Mouse (Mus musculus): ENCODE data around the gene Pin1rt1. TPM values are rescaled to one million over a fixed set of nuclear protein-coding genes. Genes with fewer than 3 reads are reported as not detected.

The Pin1rt1 gene
- total RNA-seq, 1 experiment from 2014 or later: not detected

GRCm38 (mm10) chr2:104722021-104722420 is 5.8 kb upstream of the Pin1rt1 start:
- ATAC-seq (replicated peaks in 1 of 2; ENCODE audit: insufficient read depth in 1 of 2, low FRiP score in 2 of 2, low TSS enrichment in 1 of 2, low read depth in 1 of 2, poor library complexity in 2 of 2, severe bottlenecking in 2 of 2): no peak

- no peak for ATAC-seq (replicated peaks in 1 of 2; ENCODE audit: insufficient read depth in 1 of 2, low FRiP score in 2 of 2, low TSS enrichment in 1 of 2, low read depth in 1 of 2, poor library complexity in 2 of 2, severe bottlenecking in 2 of 2)
Observed at GRCm38 (mm10) chr2:104717827-104718226, 1.6 kb upstream of the Pin1rt1 start.

DNA sequence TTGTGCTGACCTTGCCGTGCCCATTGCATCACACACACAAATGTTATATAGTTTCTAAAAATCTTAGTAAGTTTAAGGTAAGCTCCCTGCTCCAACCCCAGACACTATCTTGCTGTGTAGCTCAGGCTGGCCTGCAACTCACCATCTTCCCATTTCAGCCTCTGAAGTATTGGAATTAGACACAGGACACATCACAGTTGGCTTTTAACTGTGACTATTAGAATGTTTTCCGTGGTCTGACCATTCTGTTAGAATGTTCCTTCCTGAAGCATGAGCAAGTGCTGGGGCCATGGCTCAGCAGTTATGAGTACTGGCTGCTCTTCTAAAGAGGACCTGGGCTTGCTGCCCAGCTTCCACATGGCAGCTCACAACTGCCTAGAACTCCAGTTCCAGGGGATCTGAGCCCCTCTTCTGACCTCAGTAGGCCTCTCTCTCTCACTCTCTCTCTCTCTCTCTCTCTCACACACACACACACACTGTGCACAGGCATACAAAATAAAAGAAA is 1.1 kb upstream of the Pin1rt1 start:
- ATAC-seq (replicated peaks in 1 of 2; ENCODE audit: insufficient read depth in 1 of 2, low FRiP score in 2 of 2, low TSS enrichment in 1 of 2, low read depth in 1 of 2, poor library complexity in 2 of 2, severe bottlenecking in 2 of 2): peak; percentile 46 to 60; a peak in 1 of 4 replicates

GRCm38 (mm10) chr2:104714254-104714691 is 1.9 kb downstream of the Pin1rt1 start:
- ATAC-seq (replicated peaks in 1 of 2; ENCODE audit: insufficient read depth in 1 of 2, low FRiP score in 2 of 2, low TSS enrichment in 1 of 2, low read depth in 1 of 2, poor library complexity in 2 of 2, severe bottlenecking in 2 of 2): no peak

GRCm38 (mm10) chr2:104712486-104712809 is 3.7 kb downstream of the Pin1rt1 start:
- ATAC-seq (replicated peaks in 1 of 2; ENCODE audit: insufficient read depth in 1 of 2, low FRiP score in 2 of 2, low TSS enrichment in 1 of 2, low read depth in 1 of 2, poor library complexity in 2 of 2, severe bottlenecking in 2 of 2): peak in 1 of 2 experiments; percentile 19; a peak in 1 of 4 replicates

GRCm38 (mm10) chr2:104711585-104712485 is 4.3 kb downstream of the Pin1rt1 start, which contains the start of gene Tcp11l1:
Gene Tcp11l1, minus strand, starts transcription at chr2:104712169.
- ATAC-seq (replicated peaks in 1 of 2; ENCODE audit: insufficient read depth in 1 of 2, low FRiP score in 2 of 2, low TSS enrichment in 1 of 2, low read depth in 1 of 2, poor library complexity in 2 of 2, severe bottlenecking in 2 of 2): peak; percentile 40 to 59

GRCm38 (mm10) chr2:104710670-104711370 is 5.4 kb downstream of the Pin1rt1 start:
- ATAC-seq (replicated peaks in 1 of 2; ENCODE audit: insufficient read depth in 1 of 2, low FRiP score in 2 of 2, low TSS enrichment in 1 of 2, low read depth in 1 of 2, poor library complexity in 2 of 2, severe bottlenecking in 2 of 2): peak in 1 of 2 experiments; percentile 38; a peak in 1 of 4 replicates

DNA sequence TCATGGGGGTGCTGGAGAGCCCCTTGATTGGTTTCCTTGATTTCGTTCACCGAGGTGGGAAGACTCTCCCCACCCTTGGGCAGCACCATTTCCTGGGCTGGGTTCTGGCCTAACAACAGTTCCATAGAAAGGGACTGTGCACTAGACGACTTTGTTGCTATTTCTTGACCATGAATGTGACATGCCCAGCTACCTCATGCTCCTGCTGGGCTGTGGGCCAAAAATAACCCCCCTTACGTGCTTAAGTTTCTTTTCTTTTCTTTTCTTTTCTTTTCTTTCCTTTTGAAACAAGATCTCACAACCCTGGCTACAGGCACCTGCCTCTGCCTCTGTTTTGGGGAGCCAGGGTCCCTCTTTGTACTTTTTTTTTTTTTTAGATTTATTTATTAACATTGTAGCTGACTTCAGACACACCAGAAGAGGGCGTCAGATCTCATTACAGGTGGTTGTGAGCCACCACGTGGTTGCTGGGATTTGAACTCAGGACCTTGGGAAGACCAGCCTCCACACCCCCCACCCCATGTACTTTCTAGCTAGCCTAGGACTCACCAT is 6.3 kb downstream of the Pin1rt1 start:
- no peak for ATAC-seq (replicated peaks in 1 of 2; ENCODE audit: insufficient read depth in 1 of 2, low FRiP score in 2 of 2, low TSS enrichment in 1 of 2, low read depth in 1 of 2, poor library complexity in 2 of 2, severe bottlenecking in 2 of 2)

DNA sequence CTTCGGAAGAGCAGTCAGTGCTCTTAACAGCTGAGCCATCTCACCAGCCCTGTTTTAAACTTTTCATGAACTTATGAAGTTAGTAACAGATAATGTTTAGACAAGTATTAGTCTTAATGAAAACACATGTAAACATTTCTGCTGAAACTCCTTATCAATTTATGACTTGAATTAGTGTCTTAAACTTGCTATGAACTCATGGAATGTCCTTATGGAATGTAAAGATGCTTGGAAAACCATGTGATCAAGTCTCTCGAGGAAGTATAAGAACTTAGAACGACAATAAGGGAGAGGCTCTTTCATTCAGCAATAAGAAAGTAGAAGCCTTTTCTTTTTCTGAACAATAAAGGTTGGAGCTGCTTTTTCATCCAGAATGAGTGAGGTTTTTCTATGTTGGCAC is 11.8 kb downstream of the Pin1rt1 start:
- no peak for ATAC-seq (replicated peaks in 1 of 2; ENCODE audit: insufficient read depth in 1 of 2, low FRiP score in 2 of 2, low TSS enrichment in 1 of 2, low read depth in 1 of 2, poor library complexity in 2 of 2, severe bottlenecking in 2 of 2)

- no peak for ATAC-seq (replicated peaks in 1 of 2; ENCODE audit: insufficient read depth in 1 of 2, low FRiP score in 2 of 2, low TSS enrichment in 1 of 2, low read depth in 1 of 2, poor library complexity in 2 of 2, severe bottlenecking in 2 of 2)
Observed at GRCm38 (mm10) chr2:104703158-104703557, 13.0 kb downstream of the Pin1rt1 start.

DNA sequence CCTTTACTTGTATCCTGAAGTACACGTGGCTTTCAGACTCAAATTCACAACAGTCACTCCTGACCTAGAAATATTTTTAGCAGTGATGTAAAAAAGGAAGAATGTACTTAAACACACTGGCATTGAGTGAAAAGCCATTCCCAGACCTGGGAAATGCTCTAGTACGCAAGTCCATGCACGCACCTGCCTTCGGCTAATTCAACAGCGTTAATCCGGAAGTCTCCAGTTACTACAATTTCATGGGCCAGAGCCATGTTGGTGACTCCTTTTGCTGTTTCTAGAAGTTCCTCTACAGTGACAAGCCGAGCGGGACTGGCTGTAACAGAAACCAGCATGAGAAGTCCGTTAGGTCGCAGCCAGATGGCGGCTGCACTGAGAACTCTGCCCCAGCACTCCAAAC is 16.5 kb downstream of the Pin1rt1 start:
- ATAC-seq (replicated peaks in 1 of 2; ENCODE audit: insufficient read depth in 1 of 2, low FRiP score in 2 of 2, low TSS enrichment in 1 of 2, low read depth in 1 of 2, poor library complexity in 2 of 2, severe bottlenecking in 2 of 2): no peak

GRCm38 (mm10) chr2:104692551-104692950 is 23.6 kb downstream of the Pin1rt1 start:
- no peak for ATAC-seq (replicated peaks in 1 of 2; ENCODE audit: insufficient read depth in 1 of 2, low FRiP score in 2 of 2, low TSS enrichment in 1 of 2, low read depth in 1 of 2, poor library complexity in 2 of 2, severe bottlenecking in 2 of 2)

GRCm38 (mm10) chr2:104690720-104691119 is 25.5 kb downstream of the Pin1rt1 start:
- ATAC-seq (replicated peaks in 1 of 2; ENCODE audit: insufficient read depth in 1 of 2, low FRiP score in 2 of 2, low TSS enrichment in 1 of 2, low read depth in 1 of 2, poor library complexity in 2 of 2, severe bottlenecking in 2 of 2): peak; percentile 44 to 80; a peak in 3 of 4 replicates

DNA sequence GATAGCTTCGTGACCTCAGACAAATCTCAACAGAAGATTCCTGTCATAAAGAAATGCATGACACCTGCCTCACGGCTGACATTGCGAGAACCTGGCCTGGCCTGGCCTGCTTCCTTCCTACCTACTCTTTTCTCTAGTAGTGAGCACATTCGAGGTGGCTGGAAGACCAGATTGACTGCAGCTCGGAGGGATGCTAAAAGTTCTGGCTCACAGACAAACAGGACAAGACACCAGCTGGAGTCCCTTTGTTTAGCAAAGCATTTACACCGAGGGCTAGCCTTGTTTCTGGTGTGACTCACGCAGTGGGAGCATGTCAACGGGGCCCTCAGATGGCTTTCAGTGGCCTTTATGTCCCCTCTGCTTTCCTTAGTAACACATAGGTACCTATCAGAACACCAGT is 27.5 kb downstream of the Pin1rt1 start:
- no peak for ATAC-seq (replicated peaks in 1 of 2; ENCODE audit: insufficient read depth in 1 of 2, low FRiP score in 2 of 2, low TSS enrichment in 1 of 2, low read depth in 1 of 2, poor library complexity in 2 of 2, severe bottlenecking in 2 of 2)

- ATAC-seq (replicated peaks in 1 of 2; ENCODE audit: insufficient read depth in 1 of 2, low FRiP score in 2 of 2, low TSS enrichment in 1 of 2, low read depth in 1 of 2, poor library complexity in 2 of 2, severe bottlenecking in 2 of 2): no peak
Observed at GRCm38 (mm10) chr2:104688321-104688720, 27.9 kb downstream of the Pin1rt1 start.

- ATAC-seq (replicated peaks in 1 of 2; ENCODE audit: insufficient read depth in 1 of 2, low FRiP score in 2 of 2, low TSS enrichment in 1 of 2, low read depth in 1 of 2, poor library complexity in 2 of 2, severe bottlenecking in 2 of 2): peak; percentile 71 to 83
Observed at GRCm38 (mm10) chr2:104687261-104687660, 28.9 kb downstream of the Pin1rt1 start.

DNA sequence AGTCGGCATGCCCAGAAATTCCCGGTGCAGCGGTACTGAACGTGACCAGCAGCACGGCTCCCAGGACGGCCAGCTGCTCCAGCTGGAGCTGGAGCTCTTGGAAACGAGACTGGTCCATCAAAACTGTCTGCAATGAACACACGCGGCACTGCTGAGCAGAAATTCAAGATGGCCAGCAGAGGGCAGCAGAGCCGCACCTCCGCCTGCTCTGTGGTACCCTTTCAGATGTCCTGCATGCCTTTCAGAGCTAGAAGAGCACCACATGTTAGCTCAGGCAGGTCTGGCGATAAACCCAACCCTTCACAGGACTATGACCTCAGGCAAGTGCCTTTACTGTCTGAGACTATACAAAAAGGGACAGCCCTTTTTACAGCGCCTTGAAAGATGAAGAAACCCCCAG is 30.8 kb downstream of the Pin1rt1 start:
- peak; percentile 76 to 80 for ATAC-seq (replicated peaks in 1 of 2; ENCODE audit: insufficient read depth in 1 of 2, low FRiP score in 2 of 2, low TSS enrichment in 1 of 2, low read depth in 1 of 2, poor library complexity in 2 of 2, severe bottlenecking in 2 of 2)

GRCm38 (mm10) chr2:104684771-104685170 is 31.4 kb downstream of the Pin1rt1 start:
- no peak for ATAC-seq (replicated peaks in 1 of 2; ENCODE audit: insufficient read depth in 1 of 2, low FRiP score in 2 of 2, low TSS enrichment in 1 of 2, low read depth in 1 of 2, poor library complexity in 2 of 2, severe bottlenecking in 2 of 2)

Measured in hematopoietic stem cell, adult 5-6 weeks (primary cell).